Mouse (Mus musculus) intestine, embryonic 15.5 days (tissue): ENCODE measurements at regions not wholly inside any gene's neighbourhood (a gene's known extent, or its start where the extent isn't known, plus 50 kb on each side); places are given as distances from the start of the nearest gene placed in this dataset.

ENCODE experiments used
- ATAC-seq: fragments of 200-750 bp; cut with Nextera tagmentation; 2 replicates; pipeline ENCODE4 v1.8.0; 2017; ENCODE audit warnings: moderate TSS enrichment, moderate library complexity
- H3K27ac ChIP-seq: fragments of 300-500 bp; sonication (generic); 2 replicates; pipeline ENCODE4 v1.5.1; 2015; ENCODE audit warnings: mild to moderate bottlenecking, inconsistent platforms
- H3K27me3 ChIP-seq: fragments of 300-500 bp; sonication (generic); replicated peaks from 2 replicates; pipeline ENCODE4 v1.6.1; 2015; ENCODE audit warnings: inconsistent platforms
- H3K36me3 ChIP-seq: fragments of 300-500 bp; sonication (generic); 2 replicates; pipeline ENCODE4 v1.6.1; 2015; ENCODE audit warnings: inconsistent platforms
- H3K4me1 ChIP-seq: fragments of 300-500 bp; sonication (generic); replicated peaks from 2 replicates; pipeline ENCODE4 v1.6.1; 2015; ENCODE audit warnings: inconsistent platforms
- H3K4me2 ChIP-seq: fragments of 300-500 bp; sonication (generic); replicated peaks from 2 replicates; pipeline ENCODE4 v1.6.1; 2015; ENCODE audit warnings: mild to moderate bottlenecking, inconsistent platforms
- H3K4me3 ChIP-seq: fragments of 300-500 bp; sonication (generic); replicated peaks from 2 replicates; pipeline ENCODE4 v1.5.1; 2015; ENCODE audit warnings: inconsistent platforms
- H3K9ac ChIP-seq: fragments of 300-500 bp; sonication (generic); 2 replicates; pipeline ENCODE4 v1.6.1; 2015; ENCODE audit warnings: inconsistent platforms
- H3K9me3 ChIP-seq: fragments of 300-500 bp; sonication (generic); 2 replicates; pipeline ENCODE4 v1.6.1; 2016; ENCODE audit warnings: inconsistent platforms
- WGBS: fragments of 180-500 bp; shearing (Covaris S2); methylation state at CpG from one replicate; pipeline ENCODE4 v1.1.7; 2015; 5-methylcytosine and 5-hydroxymethylcytosine counted together

- Histone ChIP-seq H3K4me1 (0 out of 2 replicates have a peak, but pooled peaks cover 2% of the 10 kb centered on the region), H3K4me2 (no peak overlapping the region), H3K27me3 (no peaks in the 10 kb centered on the region), H3K27ac (no peak overlapping the region), H3K4me3 (no peak overlapping the region), H3K9ac (no peak overlapping the region), H3K9me3 (no peaks in the 10 kb centered on the region), H3K36me3 (no peaks in the 10 kb centered on the region)
- no peak for ATAC-seq
- 71% methylated on average over 4 of the region's 4 CpGs for WGBS
These were observed 143.4 kb downstream of the Tpra1 start for GRCm38 (mm10) chr6:89045436-89045966.

GRCm38 (mm10) chr6:89046476-89046875 is 144.4 kb downstream of the Tpra1 start:
- Histone ChIP-seq H3K36me3 (no peaks in the 10 kb centered on the region), H3K27me3 (no peaks in the 10 kb centered on the region), H3K4me1 (0 out of 2 replicates have a peak, but pooled peaks cover 2% of the 10 kb centered on the region), H3K9ac (no peak overlapping the region), H3K9me3 (no peaks in the 10 kb centered on the region), H3K4me2 (no peak overlapping the region), H3K27ac (no peak overlapping the region), H3K4me3 (no peak overlapping the region)
- WGBS, result 79% methylated on average over 2 of the region's 2 CpGs
- ATAC-seq, result no peak

GRCm38 (mm10) chr6:89047629-89048332 is 145.7 kb downstream of the Tpra1 start:
- whole genome bisulfite sequencing, result 56% methylated on average over 6 of the region's 6 CpGs
- H3K4me2 ChIP-seq, result no peak overlapping the region
- no peak for ATAC-seq
- no peak overlapping the region for H3K9ac ChIP-seq
- no peaks in the 10 kb centered on the region for H3K36me3 ChIP-seq
- 0 out of 2 replicates have a peak, but pooled peaks cover 1% of the 10 kb centered on the region for H3K4me1 ChIP-seq
- H3K4me3 ChIP-seq, result no peak overlapping the region
- no peaks in the 10 kb centered on the region for H3K27me3 ChIP-seq
- no peak overlapping the region for H3K27ac ChIP-seq
- no peaks in the 10 kb centered on the region for H3K9me3 ChIP-seq

GRCm38 (mm10) chr6:89049290-89049689 is 147.2 kb downstream of the Tpra1 start:
- ATAC-seq, result no peak
- no peaks in the 10 kb centered on the region for H3K9me3 ChIP-seq
- no peaks in the 10 kb centered on the region for H3K36me3 ChIP-seq
- H3K4me1 ChIP-seq, result no peaks in the 10 kb centered on the region
- no peak overlapping the region for H3K9ac ChIP-seq
- H3K4me3 ChIP-seq, result no peak overlapping the region
- H3K4me2 ChIP-seq, result no peak overlapping the region
- no peak overlapping the region for H3K27ac ChIP-seq
- no peaks in the 10 kb centered on the region for H3K27me3 ChIP-seq
- WGBS, result 65% methylated on average over 1 of the region's 1 CpGs

GRCm38 (mm10) chr6:89050575-89051270 is 148.7 kb downstream of the Tpra1 start:
- no peaks in the 10 kb centered on the region for H3K4me1 ChIP-seq
- ATAC-seq, result no peak
- no peak overlapping the region for H3K9ac ChIP-seq
- H3K4me2 ChIP-seq, result no peak overlapping the region
- no peaks in the 10 kb centered on the region for H3K27me3 ChIP-seq
- H3K4me3 ChIP-seq, result no peak overlapping the region
- no peaks in the 10 kb centered on the region for H3K9me3 ChIP-seq
- H3K27ac ChIP-seq, result no peak overlapping the region
- 76% methylated on average over 13 of the region's 13 CpGs for whole genome bisulfite sequencing
- H3K36me3 ChIP-seq, result no peaks in the 10 kb centered on the region

- no peaks in the 10 kb centered on the region for H3K27me3 ChIP-seq
- H3K4me1 ChIP-seq, result no peaks in the 10 kb centered on the region
- no peak overlapping the region for H3K27ac ChIP-seq
- no peak for ATAC-seq
- H3K9ac ChIP-seq, result no peak overlapping the region
- no peak overlapping the region for H3K4me2 ChIP-seq
- H3K9me3 ChIP-seq, result no peaks in the 10 kb centered on the region
- H3K4me3 ChIP-seq, result no peak overlapping the region
- no peaks in the 10 kb centered on the region for H3K36me3 ChIP-seq
- WGBS, result 75% methylated on average over 9 of the region's 9 CpGs
These were observed 150.9 kb downstream of the Tpra1 start for GRCm38 (mm10) chr6:89052758-89053460.

GRCm38 (mm10) chr6:89054060-89054459 is 152.0 kb downstream of the Tpra1 start:
- Histone ChIP-seq H3K9me3 (no peaks in the 10 kb centered on the region), H3K9ac (no peak overlapping the region), H3K27ac (no peak overlapping the region), H3K4me1 (no peaks in the 10 kb centered on the region), H3K36me3 (no peaks in the 10 kb centered on the region), H3K27me3 (no peaks in the 10 kb centered on the region), H3K4me2 (no peak overlapping the region), H3K4me3 (no peak overlapping the region)
- WGBS, result 86% methylated on average over 13 of the region's 13 CpGs
- ATAC-seq, result no peak

- Histone ChIP-seq H3K4me1 (no peaks in the 10 kb centered on the region), H3K9ac (no peak overlapping the region), H3K9me3 (no peaks in the 10 kb centered on the region), H3K4me2 (no peak overlapping the region), H3K4me3 (no peak overlapping the region), H3K36me3 (no peaks in the 10 kb centered on the region), H3K27ac (no peak overlapping the region), H3K27me3 (no peaks in the 10 kb centered on the region)
- no peak for ATAC-seq
- WGBS, result 65% methylated on average over 4 of the region's 4 CpGs
These were observed 157.5 kb downstream of the Tpra1 start for GRCm38 (mm10) chr6:89059431-89059975.

- no peak overlapping the region for H3K4me3 ChIP-seq
- no peak overlapping the region for H3K9ac ChIP-seq
- WGBS, result 81% methylated on average over 7 of the region's 7 CpGs
- H3K4me2 ChIP-seq, result no peak overlapping the region
- no peaks in the 10 kb centered on the region for H3K4me1 ChIP-seq
- H3K9me3 ChIP-seq, result no peaks in the 10 kb centered on the region
- H3K36me3 ChIP-seq, result no peaks in the 10 kb centered on the region
- no peak for ATAC-seq
- H3K27me3 ChIP-seq, result no peaks in the 10 kb centered on the region
- H3K27ac ChIP-seq, result no peak overlapping the region
These were observed 163.0 kb downstream of the Tpra1 start for GRCm38 (mm10) chr6:89064977-89065580.

GRCm38 (mm10) chr6:89066588-89066987 is 164.5 kb downstream of the Tpra1 start:
- H3K9me3 ChIP-seq, result no peaks in the 10 kb centered on the region
- 88% methylated on average over 5 of the region's 5 CpGs for WGBS

GRCm38 (mm10) chr6:89068286-89068685 is 166.2 kb downstream of the Tpra1 start:
- ATAC-seq, result no peak
- Histone ChIP-seq H3K27ac (no peak overlapping the region), H3K9ac (no peak overlapping the region), H3K4me1 (no peaks in the 10 kb centered on the region), H3K9me3 (no peaks in the 10 kb centered on the region), H3K4me2 (no peak overlapping the region), H3K4me3 (no peak overlapping the region), H3K27me3 (no peaks in the 10 kb centered on the region), H3K36me3 (no peaks in the 10 kb centered on the region)
- 92% methylated on average over 5 of the region's 5 CpGs for WGBS

More at GRCm38 (mm10) chr6:89066588-89066987, 164.5 kb downstream of the Tpra1 start:
- no peak overlapping the region for H3K4me2 ChIP-seq
- no peak for ATAC-seq
- H3K4me1 ChIP-seq, result no peaks in the 10 kb centered on the region
- no peak overlapping the region for H3K9ac ChIP-seq
- H3K27me3 ChIP-seq, result no peaks in the 10 kb centered on the region
- no peaks in the 10 kb centered on the region for H3K36me3 ChIP-seq
- H3K27ac ChIP-seq, result no peak overlapping the region
- no peak overlapping the region for H3K4me3 ChIP-seq

GRCm38 (mm10) chr6:89069108-89069507 is 167.1 kb downstream of the Tpra1 start:
- WGBS, result 81% methylated on average over 5 of the region's 5 CpGs
- ATAC-seq, result no peak
- H3K36me3 ChIP-seq, result no peaks in the 10 kb centered on the region
- H3K27me3 ChIP-seq, result no peaks in the 10 kb centered on the region
- H3K9me3 ChIP-seq, result no peaks in the 10 kb centered on the region
- no peak overlapping the region for H3K4me2 ChIP-seq
- H3K4me3 ChIP-seq, result no peak overlapping the region
- no peak overlapping the region for H3K9ac ChIP-seq
- no peaks in the 10 kb centered on the region for H3K4me1 ChIP-seq
- H3K27ac ChIP-seq, result no peak overlapping the region
